Mouse (Mus musculus) megakaryocyte, adult 5-6 weeks (primary cell): ENCODE results near the gene AC134908.4. TPM values are rescaled to one million over a fixed set of nuclear protein-coding genes. Genes with fewer than 3 reads are reported as not detected.
"Not testable (repeated sequence)": the region's sequence is repeated elsewhere in the genome, so short reads cannot be mapped to it uniquely, and the experiment has no call there.

Experiments
- ATAC-seq: 2 replicates; pipeline ENCODE4 v1.8.0; 2016; ENCODE audit warnings: mild to moderate bottlenecking, inconsistent platforms; ENCODE audit not compliant: poor library complexity, severe bottlenecking
- total RNA-seq, 2 experiments: library from RNA; stranded (forward) in 1 of 2; stranded (reverse) in 1 of 2; fragments of 153-499, 151-499 nt in 1 of 2; fragments of 221-1000, 200-1000 nt in 1 of 2; gene quantifications; 2 replicates each; pipeline versions ENCODE4 v1.2.3 to v1.2.4; 2015 to 2017

AC134908.4 gene
- total RNA-seq, 2 experiments from 2014 or later, result 0.69 TPM; not detected in 1

DNA sequence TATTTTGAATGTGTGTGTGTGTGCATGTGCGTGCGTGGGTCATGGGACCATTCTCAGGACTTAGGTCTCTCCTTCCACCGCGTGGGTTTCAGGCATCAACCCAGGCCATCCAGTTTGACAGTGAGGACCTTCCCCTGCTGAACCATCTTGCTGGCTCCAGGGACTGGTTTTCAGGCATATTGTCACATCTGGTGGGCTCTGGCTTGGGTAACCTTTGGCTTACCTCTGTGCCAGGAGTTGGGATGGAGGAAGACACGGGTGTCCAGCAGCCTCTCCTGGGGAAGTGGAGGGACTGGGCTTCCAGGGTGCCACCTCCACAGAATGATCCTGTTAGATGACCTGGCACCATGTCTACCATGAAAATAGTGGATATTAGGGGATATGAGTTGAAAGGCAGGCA is 17.5 kb downstream of the AC134908.4 start:
- no peak for ATAC-seq

DNA sequence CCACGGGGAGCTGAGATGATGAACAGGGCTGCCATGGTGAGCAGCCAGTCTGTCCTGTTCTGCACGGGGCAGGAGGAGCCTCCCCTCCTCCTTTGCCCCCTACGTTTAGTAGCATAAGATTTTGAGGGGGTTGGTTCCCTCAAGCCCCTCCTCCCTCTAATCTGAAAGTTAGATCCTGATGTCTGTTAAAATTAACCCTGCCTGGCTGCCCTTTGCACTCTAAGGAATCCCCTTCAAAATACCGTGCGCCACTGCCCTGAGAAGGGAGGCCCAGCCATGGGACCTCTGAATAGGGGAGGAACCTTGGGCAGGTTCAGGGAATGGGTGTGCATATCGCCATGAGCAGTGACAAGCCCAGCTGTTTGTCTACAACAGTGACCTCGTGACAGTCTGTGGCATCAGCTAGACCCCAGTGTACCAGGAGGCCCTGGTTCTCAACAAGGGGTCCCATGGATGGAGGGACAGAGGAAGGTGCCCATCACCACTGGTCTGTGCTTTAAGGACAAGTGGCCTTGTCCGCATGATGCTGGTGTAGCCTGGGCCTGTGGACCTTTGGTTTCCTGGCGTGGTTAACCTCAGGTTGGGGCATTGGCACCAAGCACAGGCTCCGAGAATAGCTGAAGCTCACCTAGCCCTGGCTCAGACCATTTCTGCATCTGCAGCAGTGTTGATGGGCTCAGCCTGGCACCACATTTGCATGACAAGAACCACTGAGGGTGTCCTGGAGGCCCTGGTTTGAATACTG is 20.0 kb downstream of the AC134908.4 start:
- no peak for ATAC-seq

DNA sequence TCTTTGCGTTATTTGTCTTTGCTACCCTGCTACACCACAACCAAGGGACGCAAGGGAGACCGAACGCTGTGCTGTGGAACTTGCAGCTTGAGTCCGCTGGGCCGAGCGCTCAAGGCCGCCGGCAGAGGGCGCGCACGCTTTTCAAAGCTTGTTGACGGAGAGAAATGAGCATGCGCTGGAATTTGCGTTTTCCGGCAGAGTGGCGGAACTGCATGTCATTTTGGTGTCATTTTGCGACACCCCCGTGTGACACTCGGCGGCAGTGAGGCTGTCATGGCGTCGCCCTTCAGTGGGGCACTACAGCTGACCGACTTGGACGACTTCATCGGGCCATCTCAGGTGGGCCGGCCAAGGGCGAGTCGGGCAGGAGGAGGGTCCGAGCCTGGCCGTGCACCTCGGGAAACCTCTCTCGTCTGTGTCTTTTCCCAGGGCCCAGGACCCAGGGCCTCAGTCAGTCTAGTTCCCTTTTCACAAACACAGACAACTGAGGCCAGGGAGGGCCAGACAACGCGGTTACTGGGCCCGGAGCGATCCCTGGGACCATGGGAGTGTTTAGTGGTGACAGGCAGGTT is 21.8 kb downstream of the AC134908.4 start, which contains the start of gene Narfl:
Gene Narfl, plus strand, starts transcription at position 228 of the 572 bp plus-strand sequence.
- peak; percentile 98 for ATAC-seq

DNA sequence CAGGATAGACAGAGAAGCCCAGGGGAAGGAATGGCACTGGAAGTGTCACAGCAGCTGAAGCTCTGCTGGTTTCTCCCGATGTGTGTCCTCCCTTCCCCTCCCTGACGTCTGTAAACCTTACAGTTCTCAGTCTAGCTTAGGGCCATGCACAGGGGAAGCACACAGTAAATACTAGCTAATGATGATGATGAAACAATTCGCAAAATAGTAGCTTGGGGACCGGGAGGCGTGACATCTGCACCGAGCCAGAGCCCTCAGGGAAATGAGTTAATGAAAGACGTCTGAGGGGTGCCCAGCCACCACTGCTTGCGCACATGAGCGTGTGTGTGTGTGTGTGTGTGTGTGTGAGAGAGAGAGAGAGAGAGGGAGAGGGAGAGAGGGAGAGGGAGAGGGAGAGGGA is 26.1 kb downstream of the AC134908.4 start:
- ATAC-seq, result no peak

DNA sequence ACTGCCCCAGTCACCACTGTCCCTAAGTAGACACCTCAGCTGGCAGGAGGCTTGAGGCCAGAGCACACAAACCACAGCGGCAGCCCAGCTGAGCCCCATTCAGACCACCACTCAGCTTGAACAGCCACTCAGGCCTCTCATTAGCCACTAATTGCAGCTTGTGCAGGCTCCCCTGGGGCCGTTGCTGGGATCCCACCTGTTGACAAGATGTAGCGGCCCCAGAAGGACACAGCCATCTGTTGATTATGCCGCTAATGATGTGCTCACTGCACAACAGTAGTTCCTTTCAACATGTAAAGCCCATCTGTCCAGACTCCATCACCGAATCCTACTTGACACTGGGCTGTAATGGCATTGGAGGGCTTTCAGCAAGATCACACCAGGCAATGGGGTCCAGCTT is 29.6 kb downstream of the AC134908.4 start:
- ATAC-seq, result no peak

DNA sequence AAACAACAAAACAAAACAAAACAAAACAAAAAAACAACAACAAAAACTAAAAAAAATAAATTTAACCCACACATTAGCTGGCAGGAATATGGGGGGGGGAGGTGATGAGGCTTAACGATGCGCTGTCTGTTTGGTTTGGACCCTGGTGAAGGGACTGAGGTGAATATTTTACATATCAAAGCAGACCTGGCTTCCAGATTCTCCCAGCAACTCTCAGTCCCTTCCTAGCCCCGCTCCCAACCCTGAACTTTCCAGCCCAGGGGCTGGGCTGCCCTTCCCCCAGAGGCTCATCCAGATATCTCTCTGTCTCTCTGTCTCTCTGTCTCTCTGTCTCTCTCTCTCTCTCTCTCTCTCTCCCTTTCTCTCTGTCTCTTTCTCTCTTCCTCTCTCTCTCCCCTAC is 32.9 kb downstream of the AC134908.4 start:
- ATAC-seq, result no peak

DNA sequence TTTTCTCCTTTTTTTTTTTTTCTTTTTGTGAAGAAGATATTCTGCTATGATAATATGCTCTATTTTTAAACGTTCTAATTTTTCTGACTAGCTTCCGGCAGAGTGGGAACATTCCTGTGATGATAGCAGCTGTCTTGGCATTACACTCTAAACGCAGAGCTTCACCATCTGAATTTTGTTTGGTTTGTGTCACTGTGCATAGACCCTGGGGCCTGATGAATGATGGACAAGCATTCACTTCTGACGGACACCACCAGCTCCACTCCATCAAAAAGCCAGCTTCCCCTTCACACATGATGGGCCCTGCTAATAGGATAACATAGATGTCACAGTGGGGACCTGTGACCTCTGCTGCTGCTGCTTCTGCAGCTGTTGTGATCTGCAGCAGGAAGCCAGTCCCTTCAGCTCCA is 33.9 kb downstream of the AC134908.4 start:
- no peak for ATAC-seq

DNA sequence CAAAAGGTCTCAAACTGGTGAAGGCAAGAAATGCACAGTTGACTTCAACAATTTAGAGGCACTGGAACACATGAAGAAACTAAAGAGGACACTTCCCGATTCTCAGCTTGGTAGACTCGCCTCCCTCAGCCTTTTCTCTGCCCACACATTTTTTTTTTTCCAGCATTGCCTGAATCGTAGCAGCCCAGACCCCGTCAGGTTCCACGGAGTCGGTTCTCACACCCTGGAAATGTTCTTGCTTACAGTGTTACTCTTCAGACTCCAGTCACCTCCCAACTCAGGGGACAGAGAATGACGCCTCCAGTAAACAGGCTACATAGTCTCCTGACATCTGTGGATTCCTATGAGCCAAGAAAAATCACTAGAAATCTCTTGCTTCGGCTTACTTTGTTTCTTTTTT is 35.3 kb downstream of the AC134908.4 start:
- no peak for ATAC-seq

DNA sequence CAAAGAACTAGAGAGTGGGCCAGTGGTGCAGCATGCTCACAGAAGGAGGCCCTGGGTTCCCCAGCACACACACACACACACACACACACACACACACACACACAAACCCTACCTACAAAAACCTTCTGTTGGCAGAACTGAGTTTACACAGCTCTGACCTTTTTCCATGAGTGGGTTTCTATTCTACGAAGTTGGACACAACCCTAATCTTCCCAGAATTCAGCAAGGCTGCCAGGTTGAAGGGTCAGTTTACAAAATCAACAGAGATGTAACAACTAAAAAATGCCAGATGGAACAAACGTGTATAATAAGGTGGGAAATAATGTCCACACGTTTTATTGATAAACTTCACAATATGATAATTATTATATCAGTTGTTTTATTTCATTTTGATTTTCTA is 37.8 kb downstream of the AC134908.4 start:
- no peak for ATAC-seq

DNA sequence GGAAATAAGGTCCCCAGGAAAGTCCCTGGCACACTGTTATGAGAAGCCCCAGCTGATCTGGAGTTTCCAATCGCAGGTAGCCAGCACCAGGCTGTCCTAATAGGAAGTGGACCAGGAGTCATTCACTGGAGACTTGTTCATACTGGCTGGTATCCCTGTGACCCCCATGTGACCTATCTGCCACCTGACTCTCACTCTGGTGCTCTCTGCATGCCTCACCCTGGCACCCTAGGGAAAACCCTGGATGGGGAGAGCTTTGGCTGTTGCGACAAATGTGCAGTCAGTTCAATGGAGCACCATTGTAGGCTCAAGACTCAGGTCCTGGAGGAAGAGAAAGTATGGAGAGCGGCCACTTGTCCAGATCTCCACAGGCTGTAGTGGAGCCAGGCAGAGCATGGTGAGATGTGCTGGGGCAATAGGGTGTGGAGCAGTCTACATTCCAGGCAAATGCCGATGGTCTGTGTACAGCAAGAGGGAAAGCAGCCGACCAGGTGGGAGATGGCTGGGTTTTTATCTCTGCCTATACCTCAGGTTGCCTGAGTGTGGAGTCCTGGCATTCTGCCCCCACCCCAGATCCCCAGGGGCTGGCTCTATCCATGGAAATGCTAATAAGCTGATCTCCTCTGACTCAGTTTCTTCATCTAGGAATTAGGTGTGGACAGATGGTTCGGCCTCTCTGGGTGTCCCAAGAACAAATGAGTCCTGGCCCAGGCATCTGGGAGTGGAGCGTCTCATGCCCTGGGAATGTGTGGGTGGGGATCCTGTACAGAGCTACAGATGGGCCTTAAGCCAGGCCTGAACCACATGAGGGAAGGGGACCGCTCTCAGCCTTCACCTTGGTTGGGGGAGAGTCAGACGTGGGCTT is 38.8 kb downstream of the AC134908.4 start:
- no peak for ATAC-seq

DNA sequence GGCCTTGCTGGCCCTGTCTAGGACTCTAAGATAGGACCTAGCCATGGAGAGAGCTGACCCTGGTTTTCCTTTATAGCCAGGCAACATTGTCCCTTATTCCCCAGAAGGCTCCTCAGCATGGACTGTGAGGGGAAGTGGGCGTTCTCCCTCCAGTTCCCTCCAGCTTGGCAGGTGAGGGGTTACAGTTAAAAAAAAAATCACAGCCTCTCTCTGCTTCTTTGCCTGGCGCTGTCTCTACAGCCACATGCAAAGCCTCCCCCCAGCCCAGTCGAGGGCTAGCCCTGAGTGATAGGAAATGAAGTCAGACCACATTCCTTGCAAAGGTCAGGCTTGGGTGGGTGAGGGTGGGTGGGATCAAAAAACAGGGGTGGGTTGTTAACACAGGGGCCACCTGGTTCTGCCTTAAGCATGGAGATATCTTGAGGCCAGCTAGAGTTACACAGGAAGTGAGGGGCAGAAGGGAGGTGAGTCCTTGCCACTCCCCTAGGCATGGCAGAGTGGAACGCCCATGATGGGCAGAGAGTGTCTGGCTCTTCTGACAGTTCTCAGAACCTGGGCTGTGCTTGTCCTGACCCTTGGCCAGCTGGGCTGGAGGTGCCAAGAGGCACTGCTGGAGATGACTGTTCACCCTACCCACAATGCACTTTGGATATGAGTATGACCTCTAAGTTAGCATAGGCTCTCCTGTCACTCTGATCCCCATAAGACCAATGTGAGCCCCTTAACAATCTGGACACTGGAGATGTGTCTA is 39.7 kb downstream of the AC134908.4 start:
- ATAC-seq, result no peak

DNA sequence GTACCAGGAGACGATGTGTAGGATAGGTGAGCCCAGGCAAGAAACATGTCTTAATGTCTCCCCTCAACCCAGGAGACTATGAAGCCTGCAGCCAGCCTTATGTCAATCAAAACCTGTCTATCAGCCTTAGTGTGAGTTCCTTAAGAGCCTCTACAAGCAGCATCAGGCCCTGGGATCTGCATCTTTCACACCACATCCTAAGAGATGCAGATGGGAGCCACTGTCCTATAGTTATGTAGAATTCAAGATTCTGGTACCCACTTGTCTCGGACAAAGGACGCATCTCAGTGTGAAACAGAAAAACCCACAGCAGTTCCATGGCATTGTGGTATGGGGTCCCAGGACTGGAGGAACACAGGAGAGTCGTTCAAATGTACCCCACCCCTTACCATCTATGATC is 40.4 kb downstream of the AC134908.4 start:
- no peak for ATAC-seq

DNA sequence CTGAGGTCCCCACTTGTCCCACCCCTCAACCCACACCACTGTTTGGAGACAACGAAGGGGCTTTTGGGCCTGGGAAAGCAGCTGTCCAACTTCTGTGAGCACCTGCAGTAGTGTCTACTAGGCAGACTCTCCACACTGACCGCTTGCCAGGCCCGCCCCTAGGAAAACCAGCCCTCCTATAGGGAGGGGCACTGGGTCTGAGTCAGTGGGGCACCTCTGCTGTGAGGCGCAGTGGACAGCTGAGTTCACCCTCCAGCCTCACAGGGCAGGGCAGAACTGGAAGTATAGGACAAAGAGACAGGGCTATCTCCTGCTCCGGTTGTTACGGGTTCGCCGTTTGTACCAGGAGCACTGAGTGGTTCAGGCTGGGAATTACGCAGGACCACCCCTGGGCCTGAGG is 41.2 kb downstream of the AC134908.4 start, which contains the start of gene Msln:
Gene Msln, minus strand, starts transcription at position 138 of the 400 bp plus-strand sequence.
- no peak for ATAC-seq

DNA sequence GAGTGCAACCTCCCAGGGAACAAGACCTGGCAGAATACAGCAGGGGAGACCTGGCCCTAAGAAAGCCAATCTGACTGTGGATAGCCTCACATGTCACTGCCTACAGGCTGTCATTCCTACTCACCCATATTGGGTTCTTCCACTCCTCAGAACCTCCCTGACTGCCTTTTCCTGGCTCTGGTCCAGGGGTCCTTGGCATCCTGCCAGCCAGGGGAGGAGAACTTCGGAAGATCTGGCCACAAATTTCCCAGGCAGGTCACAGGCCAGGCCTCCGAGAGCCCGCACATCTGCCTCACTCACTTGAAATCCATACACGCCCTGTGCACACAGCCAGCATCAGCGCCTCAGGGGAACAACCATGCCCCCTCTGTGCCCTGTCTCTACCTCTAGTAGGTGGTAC is 44.0 kb downstream of the AC134908.4 start:
- no peak for ATAC-seq

DNA sequence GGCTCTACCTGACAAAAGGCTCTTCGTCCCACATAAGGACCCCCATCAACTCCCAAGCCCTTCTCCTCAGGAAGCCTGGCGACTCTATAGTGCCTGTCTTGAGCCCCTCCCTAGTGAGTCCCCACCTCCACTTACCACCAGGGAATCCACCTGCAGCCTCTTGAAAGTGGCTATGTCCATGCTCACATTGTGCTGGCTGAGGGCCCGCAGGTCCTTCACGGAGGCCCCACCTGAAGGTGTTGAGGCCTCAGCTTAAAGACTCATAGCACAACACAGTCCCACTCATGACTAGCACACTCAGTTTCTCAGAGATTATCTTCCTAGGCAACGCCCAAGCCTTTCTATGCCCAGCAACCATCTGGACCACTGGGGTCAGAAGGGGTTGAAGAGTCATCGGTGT is 46.1 kb downstream of the AC134908.4 start:
- no peak for ATAC-seq

DNA sequence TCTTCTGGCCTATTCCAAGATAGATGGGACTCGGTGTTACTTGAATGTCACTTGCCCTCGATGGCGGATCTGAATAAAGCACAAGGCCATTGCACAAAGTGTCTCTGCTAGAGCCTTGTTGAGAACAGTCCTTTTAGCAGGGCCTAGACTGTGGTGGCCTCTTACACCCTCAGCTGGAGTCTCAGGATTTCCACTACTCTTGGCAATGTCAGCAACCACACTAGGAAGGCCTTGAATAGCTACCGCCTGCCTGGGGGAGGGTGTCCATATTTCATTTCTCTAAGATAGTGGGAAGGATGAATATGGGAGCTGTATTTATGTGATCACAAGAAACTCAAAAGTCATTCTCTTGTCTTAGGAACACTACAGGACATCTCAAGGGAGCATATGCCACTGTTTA is 47.2 kb downstream of the AC134908.4 start:
- ATAC-seq, result no peak

DNA sequence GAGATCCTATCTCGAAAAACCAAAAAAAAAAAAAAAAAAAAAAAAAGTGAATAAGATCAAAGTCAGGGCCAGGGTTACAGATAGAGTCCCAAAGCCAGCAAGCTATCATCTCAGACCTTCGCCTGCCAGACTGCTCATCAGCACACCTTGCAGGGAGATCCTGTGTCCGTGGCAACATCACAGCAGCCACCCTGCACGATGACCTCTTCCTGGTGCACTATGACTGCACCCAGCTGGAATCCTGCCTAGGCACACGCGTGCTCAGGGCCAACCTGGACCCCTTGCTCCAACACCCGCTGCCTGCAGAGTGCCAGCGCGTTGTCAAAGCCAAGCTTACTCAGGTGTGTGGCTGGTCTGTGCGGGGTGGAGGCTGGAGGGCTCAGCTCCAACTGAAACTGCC is 51.1 kb downstream of the AC134908.4 start:
- no peak for ATAC-seq

DNA sequence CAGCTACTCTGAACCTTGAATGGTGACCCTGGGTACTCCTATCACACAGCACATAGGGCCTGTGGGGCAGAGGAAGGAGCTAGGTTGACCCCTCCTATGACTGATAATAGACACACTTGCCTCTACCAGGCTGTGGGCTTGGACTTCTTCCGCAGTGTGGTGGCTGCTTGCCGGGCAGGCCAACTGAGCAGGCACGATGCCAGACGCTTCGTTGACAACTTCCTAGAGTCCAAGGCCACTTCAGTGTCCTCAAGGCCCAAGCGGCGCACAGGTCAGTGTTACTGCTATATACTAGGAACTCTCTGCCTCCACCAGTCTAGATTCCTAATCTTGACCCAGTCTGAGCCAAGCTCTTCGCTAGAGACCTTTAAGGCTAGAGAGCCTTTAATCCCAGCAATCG is 51.6 kb downstream of the AC134908.4 start:
- no peak for ATAC-seq

DNA sequence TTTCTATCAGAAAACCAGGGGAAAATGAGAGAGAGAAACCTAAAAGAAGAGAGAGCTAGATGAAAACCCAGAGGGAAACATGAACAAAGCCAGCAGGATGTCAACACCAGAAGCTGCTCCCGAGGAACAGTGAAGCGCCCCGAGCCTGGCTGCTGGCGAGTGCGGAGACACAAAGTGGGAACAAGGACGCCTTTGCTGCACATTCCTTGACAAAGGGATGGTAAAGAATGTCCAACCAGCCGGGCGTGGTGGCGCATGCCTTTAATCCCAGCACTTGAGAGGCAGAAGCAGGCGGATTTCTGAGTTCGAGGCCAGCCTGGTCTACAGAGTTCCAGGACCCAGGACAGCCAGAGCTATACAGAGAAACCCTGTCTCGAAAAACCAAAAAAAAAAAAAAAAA is 54.0 kb downstream of the AC134908.4 start:
- not testable (repeated sequence) for ATAC-seq
